Mouse (Mus musculus) activated CD4-positive, CD25-positive, alpha-beta regulatory T cell, adult 4 months (primary cell): ENCODE data around the gene Gdf11. TPM values are rescaled to one million over a fixed set of nuclear protein-coding genes. Genes with fewer than 3 reads are reported as not detected.

Experiments
- ATAC-seq: one replicate; pipeline ENCODE4 v1.8.0; 2017
- polyA plus RNA-seq, 2 experiments: library from polyadenylated mRNA; unstranded; fragments of 100-300 nt; shearing (Covaris generic); gene quantifications; one replicate each; pipeline ENCODE4 v1.2.1; 2017

The Gdf11 gene
- polyA plus RNA-seq, 2 experiments from 2014 or later: 5.0 to 5.6 TPM

DNA sequence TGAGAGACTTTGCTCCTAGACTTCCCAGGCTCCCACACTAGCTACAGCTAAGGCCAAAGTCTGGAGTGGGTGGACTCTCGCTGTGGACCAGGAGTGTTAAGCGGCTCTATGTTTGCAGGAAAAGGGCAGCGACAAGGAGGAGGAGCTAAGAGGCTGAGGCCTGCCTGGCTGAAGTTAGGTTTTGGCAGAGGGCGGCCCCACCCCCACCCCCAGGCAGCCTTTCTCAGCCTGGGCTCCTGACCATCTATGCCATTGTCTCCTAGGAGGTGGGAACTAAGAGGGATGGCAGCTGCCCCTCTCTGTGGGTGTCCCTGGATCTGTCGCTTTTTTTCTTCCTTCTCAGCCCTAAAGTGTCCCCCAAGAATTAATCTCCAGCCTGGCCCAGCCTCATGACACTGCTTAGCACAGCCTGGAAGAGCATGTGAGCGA, 27.7 kb upstream of the Gdf11 start:
- ATAC-seq: no peak

DNA sequence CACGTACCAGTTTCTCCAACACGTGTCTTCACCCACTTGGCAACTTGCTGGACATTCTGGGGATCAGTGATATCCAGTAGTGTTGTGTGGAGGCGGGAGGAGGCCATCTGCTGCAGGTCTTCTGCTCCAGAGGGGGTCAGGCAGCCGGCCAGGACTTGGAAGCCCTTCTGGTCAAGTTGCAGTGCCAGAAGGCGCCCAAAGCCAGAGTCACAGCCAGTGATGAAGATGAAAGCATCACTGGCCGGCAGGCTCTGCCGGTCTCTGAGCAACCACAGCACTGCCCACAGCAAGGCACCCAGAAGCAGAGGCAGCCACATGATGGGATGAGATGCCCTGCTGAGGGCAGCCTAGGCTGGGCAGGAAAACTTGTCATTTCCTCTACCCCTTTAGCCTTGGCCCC, 26.7 kb upstream of the Gdf11 start:
- ATAC-seq: no peak

DNA sequence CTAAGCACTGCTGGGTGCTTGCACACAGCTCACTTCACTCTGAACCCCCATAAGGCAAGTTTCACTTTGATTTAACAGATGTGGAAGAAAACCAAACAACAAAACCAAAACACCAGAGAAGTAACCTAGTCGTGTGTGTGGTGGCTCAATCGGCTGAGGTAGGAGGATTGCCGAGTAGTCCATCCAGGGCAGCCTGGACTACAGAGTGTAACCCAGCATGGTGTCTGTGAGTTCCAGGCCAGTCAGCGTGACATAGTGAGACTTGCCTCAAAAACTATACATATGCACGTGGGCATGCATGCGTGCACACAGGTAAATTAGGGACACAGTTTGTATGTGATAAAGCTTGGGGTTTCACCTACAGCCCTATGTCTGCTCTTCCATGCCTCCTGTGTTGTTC, 25.9 kb upstream of the Gdf11 start:
- ATAC-seq: no peak

DNA sequence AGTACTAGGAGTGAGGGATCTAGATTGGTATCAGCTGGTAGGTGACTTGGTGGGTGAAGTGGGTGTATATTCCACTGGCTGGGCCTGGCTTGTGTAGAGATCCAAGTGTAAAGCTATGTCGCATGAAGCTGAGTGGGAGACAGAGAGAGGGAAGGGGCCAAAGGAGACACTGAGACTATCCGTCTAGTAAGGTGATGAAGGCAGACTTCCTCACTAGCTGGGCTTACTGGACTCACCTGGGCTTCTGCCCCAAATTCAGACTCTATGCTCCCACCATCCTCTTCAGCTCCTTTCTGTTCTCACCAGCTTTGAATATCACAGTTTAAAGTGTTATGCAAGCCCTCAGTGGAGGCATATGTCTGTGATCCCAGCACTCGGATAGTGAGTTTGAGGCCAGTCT, 25.1 kb upstream of the Gdf11 start:
- no peak for ATAC-seq

DNA sequence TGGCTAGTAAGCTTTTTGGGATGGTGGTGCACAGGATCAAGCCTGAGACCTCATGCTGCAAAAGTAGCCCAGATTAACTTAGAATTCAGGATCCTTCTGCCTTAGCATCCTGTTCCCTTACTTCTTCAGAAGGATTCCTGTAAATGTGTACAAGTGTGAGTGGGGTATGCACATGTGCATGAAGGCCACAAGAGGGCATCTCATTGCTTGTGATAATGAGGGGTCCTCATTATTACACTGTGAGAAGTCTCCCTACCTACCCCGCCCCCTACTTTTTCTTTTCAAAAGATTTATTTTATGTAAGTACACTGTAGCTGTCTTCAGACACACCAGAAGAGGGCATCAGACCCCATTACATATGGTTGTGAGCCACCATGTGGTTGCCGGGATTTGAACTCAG, 24.0 kb upstream of the Gdf11 start:
- no peak for ATAC-seq

DNA sequence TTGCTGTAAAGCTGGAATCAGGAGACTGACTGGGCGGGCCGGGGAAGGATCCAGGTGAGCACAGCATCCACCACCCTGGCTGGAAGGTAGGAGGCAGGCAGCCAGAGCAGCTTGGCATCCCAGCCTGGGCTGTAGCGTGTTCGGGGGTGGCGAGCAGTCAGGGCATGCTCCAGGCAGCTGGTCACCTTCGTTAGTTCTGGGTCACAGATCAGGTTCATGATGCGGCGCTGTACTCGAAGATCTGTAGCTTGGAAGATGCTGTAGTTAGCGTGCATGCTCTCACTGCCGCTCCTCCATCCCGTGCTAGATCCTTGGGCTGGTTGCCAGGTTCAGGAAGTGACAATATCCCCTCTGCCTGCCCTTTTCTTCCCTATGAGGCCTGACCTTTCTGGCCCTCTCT, 22.2 kb upstream of the Gdf11 start:
- no peak for ATAC-seq

DNA sequence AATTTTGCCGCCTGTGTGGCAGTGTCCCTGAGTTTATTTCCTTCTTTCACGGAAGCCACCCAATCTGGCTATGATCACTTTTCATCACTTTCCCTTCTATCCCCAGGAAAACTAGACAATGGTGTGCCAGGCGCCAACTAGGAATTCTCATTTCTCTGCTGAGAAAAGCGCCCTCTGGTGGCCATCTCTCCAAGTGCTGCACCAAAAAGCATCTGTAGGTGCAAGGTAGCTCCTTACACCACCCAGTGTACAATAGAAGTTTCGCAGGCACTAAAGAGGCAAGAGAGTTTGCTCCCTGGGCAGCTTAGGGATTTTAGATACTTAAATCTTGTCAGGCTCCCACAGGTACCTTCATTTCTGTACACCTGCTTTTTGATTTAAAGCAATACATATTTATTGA, 21.7 kb upstream of the Gdf11 start:
- ATAC-seq: peak; percentile 94

DNA sequence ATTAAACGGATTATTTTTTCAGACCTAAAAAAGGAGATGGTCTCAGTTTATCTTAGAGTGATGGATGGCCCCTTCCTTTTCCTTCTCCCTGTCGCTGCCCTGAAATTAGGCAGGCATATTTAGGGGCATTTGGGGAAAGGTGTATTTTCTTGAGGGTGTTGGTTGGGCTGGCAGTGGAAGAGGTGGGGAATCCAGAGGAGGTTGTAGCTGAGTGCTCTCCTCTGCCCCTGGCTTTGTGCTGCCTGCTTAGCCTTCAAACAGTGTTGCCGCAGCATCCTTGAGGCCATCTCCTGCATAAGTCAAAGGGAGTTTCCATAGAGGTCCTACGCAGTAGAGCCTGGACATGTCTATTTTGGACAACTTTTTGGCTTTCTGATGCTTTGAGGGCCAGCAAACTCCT, 21.3 kb upstream of the Gdf11 start:
- ATAC-seq: no peak

DNA sequence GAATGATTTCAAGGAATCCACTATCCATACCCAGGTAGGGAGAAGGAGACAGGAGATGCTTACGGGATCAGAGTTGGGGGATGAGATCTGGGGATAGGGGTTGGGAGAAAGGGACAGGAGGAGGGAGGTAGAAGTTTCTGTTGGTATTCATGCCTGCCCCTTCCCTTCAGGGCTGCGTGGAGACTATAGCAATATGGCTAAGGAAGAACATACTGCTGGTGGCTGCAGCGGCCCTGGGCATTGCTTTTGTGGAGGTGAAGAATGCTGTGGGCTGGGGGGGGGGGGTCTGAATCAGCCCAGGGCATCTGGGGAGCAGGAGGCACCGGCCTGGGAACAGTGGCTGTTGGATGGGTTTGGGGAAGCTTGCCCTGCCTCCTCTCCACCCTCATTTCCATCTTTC, 20.8 kb upstream of the Gdf11 start:
- ATAC-seq: no peak

DNA sequence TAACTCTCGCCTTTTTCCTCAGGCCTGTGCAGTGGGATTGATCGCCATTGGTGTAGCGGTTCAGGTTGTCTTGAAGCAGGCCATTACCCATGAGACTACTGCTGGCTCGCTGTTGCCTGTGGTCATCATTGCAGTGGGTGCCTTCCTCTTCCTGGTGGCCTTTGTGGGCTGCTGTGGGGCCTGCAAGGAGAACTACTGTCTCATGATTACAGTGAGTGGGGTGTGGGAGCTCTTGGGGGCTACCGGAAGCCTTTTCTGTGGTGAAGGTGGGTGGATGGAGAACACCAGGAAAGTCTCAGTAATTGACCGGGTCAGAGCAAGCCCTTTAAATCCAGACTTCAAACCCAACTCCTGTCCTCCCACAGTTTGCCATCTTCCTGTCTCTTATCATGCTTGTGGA, 19.9 kb upstream of the Gdf11 start:
- no peak for ATAC-seq

DNA sequence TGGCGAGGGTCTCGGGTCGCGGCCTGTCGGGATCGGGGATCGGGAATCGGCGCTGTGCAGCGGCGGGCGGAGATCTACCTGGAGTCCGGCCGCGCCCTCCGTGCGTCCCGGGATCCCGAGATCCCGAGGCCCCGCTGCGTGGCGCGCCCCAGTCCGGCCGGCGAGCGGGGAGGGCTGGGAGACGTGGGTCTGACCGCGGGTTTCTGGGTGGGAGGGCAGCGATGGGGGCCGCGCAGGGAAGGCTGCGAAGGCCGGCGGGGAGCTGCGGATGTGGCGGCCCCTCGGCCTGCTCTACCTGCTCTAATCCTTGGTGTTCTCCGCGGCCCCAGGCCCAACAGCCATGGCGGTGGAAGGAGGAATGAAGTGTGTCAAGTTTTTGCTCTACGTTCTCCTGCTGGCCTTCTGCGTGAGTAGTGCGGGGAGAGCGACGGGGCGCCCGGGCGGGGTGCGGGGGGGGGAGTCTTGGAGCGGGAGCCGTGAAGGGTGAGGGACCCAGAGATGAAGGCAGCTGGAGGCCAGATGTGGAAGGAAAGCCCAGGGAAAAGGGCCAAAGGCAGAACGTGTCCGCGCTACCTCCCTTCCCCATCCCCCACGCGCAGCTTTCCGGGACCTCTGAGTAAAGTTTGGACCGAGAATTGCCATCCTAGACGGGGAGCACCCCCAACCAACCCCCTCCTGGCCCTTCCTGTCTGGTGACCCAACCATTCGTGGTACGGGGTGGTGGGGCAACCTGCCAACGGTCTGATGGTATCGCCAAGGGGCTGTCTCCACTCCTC, 18.7 kb upstream of the Gdf11 start:
- ATAC-seq: no peak

DNA sequence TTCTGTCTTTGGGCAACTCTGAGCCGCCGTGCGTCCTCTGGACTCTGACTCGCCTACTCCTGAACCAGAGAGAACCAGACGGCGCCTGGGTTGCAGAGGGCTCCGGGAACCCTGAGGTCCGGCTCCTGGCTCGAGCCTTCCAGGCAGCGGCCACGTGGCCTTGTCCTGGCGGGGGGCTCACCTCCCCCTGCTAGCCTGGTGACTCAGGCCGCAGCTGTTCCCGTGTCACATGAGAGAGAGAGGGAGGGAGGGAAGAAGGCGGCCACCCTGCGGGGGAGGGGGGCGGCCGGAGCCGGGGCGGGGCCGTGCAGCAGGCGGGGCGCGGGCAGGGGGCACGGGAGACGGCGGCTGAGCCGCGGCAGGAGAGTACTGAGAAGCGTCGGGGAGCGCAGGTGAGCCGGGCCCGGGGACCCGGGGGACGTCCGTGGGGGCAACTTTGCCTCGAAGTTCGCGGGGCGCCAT, 18.1 kb upstream of the Gdf11 start:
- no peak for ATAC-seq

DNA sequence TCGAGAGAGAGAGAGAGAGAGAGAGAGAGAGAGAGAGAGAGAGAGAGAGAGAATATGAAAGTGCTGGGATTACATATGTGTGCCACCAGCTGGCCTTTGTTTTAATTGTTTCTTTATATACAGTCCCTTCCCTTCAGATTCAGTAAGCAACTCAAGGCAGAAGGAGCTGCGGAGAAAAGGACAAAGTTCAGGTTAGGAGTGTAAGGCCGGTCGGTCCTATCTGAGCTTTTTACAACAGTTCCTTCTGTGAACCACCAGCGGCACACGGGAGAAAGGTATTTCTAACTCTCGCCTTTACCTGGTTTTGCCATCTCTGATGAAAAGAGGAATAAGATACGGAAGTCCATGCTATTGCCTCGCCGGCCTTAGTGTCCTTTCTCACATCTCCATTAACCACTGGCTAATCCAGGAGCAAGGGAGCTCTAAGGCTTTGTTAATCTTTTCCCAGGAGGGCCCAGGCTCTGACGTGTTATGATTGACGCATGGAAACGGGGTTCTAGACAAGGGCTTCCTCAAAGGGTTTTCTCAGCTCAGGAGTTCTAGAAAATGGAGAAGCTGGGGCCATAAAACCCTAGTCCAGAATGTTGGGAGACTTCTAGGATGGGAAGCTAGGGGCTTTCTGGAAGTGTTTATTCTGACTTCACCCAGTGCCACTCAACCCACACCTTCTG, 17.4 kb upstream of the Gdf11 start:
- ATAC-seq: no peak

DNA sequence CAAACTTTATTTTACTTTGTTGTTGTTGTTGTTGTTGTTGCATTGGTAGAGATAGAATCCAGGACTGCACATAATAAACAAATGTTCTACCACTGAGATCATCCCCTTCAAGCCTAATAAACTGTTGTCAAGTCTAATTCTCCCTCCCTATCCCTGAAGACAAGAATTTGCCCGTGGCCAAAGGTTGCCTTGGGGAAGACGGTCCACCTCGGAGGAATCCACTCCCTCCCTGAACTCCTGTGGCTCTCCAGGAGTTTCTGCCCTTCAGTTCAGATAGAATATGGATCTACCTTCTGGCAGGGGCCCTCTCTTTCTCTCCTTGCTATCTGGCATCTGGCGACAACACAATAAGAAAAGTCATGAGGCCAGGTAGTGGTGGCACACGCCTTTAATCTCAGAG, 13.3 kb upstream of the Gdf11 start:
- ATAC-seq: no peak

DNA sequence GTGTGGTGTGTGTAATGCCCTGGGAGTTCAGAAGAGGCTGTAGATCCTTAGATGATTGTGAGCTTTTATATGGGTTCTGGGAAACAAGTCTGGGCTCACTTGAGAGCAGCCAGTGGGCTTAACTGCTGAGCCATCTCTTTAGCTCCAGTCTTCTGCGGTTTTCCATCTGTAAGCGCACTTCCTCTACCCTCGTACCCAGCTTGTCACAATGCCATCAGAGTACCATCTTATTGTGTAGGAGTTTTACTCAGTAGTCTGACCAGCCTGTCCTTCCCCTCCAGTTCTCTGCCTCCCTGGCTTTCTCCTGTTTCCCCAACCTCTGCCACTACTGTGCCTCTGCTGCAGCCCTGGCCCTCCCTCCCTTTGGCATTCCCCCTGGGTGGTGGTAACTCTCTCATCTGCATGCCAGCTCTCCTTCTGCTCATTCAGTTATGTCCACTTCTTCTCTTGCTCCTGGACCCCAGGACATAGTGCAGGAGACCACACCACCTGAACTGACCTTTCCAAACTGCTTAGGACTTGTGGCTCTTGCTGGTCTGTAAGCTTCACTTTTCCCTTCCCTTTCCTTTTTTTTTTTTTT, 11.0 kb upstream of the Gdf11 start:
- ATAC-seq: peak; percentile 81

DNA sequence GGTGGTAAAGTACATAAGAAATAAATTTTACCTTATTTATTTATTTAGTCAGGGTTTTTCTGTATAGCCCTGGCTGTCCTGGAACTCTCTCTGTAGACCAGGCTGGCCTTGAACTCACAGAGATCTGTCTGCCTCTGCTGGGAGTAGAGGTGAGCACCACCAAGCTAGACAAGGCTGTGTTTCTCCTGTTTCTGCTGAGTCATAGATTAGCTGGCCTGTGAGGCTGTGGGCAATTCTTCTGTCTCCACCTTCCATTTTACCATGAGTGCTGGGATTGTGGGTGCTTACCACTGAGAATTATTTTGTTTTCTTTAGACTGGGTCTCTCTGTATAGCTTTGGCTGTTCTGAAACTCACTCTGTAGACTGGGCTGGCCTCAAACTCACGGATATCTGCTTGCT, 9.9 kb upstream of the Gdf11 start:
- no peak for ATAC-seq

DNA sequence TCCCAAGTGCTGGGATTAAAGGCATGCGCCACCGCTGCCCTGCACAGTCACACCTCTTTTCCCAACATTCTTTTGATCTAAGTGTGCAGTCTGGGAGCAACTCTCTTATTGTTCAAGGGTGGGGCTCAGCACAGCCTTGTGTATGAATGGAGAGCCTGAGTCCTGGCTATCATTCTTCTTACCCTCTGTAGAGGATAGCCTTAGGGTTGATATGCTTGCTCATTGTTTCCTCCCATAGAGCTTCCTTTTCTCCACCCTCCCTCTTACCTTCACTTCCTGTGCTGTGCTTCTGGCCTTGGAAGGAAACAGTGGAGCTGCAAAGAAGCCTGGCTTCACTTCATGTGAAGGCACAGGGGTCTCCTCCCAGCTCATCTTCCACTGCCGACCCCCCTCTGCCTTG, 9.2 kb upstream of the Gdf11 start, which contains the start of gene Cd63:
TSS of gene Cd63 (plus strand) at position 292 of the 400 bp plus-strand sequence.
- ATAC-seq: no peak

DNA sequence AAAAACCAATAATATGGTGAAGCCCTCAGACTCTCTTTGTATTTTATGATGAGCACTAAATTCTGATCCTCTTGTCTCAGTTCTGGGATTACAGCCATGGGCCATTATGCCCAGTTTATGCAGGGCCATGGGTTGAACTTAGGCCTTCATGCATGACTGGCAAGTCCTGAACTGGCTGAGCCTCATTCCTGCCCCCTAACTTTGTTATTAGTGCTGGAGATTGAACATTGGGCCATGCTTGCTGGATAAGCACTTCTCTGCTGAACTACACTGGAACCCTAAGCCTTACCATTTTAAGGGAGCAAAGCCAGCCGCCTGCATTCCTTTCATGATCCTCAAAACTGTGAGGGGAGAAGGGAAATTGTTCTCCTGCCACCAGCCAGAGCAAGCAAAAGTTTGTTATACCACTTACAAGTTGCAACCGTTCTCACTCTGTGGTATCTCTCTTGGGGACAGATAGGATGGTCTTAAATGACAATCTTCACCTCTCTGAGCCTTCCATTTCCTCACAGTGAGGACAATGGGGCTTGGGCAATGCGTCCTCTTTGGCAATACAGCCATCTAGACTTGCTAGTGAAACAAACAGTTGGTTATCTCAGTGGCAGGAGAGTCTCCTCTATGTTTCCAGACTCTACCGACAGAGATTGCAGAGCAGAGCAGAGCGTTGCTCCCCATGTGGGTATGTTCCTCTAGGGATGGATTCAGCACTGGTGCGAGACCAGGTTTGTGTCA, 8.4 kb upstream of the Gdf11 start:
- ATAC-seq: no peak

DNA sequence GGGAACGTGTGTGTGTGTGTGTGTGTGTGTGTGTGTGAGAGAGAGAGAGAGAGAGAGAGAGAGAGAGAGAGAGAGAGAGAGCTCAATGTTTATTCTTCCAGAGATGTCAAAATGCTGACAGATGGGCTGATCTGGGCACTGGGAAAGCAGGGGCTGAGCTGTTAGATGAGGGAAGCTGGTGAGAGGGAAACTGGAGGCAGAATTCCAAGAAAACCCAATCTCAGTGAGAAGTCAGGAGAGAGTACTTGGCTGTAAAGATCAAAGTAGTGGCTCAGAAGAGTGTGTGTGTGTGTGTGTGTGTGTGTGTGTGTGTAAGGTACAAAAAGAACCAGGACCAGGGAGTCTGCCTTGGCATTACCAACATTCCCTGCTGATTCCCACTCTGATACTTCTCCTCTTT, 6.0 kb upstream of the Gdf11 start:
- ATAC-seq: no peak

DNA sequence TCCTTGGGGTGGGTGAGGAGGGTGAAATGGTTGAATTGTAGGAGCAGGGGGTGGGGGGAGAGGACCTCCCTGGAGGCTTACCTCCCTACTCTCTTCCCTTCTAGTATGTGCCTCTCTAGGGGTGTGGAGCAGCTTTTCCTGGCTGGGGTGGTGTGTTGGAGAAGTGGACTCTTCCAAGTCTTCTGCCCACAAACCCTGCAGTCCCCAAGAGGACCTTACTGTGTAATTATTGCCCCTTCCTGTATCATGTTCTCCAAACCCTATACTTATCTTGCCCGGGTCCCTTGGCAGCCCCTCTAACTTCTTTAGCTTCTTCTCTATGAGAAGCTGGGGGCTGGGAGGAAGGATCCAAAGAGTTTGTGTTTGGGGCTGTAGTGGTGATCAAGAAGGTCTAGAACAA, 5.3 kb upstream of the Gdf11 start:
- ATAC-seq: no peak

DNA sequence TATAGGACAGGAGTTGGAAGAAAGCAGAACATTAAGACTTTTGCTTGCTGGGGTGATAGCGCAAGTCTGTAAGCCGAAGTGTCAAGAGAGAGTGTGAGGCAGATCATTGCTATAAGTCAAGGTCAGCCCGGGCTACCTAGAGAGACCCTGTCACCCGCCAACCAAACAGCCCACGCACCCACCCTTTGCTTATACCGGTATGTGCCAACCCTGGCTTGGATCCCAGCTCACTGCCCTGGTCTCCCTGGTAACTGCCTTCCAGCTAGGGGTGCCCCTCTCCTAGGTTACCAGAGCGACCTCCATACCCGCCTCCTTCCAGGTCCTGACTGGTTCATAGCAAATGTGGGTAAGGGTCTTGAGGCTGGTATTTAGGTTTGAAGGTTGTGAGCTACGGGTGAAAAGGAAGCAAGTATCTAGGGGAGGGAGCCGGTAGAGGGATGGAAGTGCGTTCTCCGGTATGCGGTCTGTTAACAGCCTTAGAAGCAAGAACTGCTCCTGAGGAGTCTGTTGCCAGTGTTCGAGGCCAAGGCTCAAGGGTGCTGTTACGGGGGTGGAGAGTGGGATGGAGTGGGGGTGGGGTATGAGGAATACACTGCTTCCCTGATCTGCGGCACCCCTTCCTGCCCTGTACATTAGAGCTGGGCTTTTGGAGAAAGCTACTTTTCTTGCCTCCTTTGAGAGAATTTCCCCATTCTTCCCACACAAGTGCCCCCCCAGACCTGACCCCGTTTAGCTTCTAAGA, 4.6 kb upstream of the Gdf11 start:
- ATAC-seq: no peak

DNA sequence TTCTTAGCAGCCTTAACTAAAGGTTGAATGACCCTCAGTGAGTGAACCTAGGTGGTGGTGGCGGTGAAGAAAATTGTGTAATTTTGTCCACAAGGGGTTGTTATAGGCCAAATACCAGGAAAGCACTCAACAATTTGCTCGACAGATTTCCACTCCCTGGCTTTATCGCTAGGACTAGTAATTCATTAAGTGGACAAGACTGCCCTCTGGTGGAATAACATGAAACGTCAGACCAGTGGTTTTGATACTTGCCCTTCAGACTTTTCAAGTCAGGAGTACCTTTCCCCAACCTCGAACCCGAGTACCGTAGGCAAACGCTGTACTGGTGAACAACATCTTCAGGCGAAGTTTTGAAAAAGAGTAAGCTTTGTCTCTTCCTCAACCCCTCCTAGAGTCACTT, 3.9 kb upstream of the Gdf11 start:
- peak; percentile 51 for ATAC-seq

DNA sequence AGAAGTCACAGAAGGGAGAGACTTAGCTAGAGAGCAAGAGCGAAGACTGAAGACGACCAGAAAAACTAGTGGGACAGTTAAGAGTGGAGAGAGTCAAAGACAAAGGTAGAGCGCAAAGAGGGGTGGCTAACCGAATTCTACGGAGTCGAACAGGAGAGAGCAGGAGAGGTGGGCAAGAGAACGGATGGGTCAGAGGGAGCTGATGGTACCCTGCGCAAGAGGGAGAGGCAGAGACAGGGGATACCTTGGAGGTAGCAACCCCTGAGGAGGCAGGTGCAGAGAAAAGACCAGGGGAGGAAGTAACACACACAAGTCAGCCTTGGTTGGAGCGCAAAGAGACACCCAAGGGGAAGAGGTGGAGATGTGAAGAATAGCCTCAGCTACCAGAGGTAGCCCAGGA, 728 bp upstream of the Gdf11 start:
- ATAC-seq: no peak
